Mouse (Mus musculus) embryonic stem cell, embryonic (primary cell): Measurements from ENCODE around the gene Zbtb48.

ENCODE experiments used
- CTCF ChIA-PET, 4 experiments: fragments of 300-600 bp in 2 of 4; fragments of 350-600 bp in 2 of 4; sonication (Branson Sonifier 250); formaldehyde crosslinking; loops; one replicate each; lab custom pipeline; 2022; ENCODE audit warnings: inconsistent platforms in 2 of 4; lab: Charles Lee
- POLR2A ChIA-PET, 4 experiments: fragments of 300-600 bp in 2 of 4; fragments of 350-600 bp in 2 of 4; sonication (Branson Sonifier 250); formaldehyde crosslinking; loops; one replicate each; lab custom pipeline; 2022; ENCODE audit warnings: antibody characterized with exemption in 4 of 4, inconsistent platforms in 1 of 4; lab: Charles Lee

The Zbtb48 gene

GRCm38 (mm10) chr4:152000906-152001305, 26.6 kb downstream of the Zbtb48 start:
- CTCF ChIA-PET, result interaction anchor here in 2 of 4 experiments (0.6 to 1.8 kb wide), 2 partner anchors 12 to 211 kb away, joined by 3 to 5 read pairs; partner anchors contain the start of gene Thap3 (in 1 of the 2)
- POLR2A ChIA-PET, result interaction anchor here in 2 of 4 experiments (0.6 to 3.3 kb wide), 4 partner anchors 8 to 340 kb away, joined by 3 to 17 read pairs (median 8); partner anchors contain the start of gene Klhl21 (in 2 of the 2)

- CTCF ChIA-PET, result interaction anchor here in 3 of 4 experiments (0.6 to 1.0 kb wide), 4 partner anchors 10 to 1776 kb away, joined by 3 read pairs; no protein-coding TSS in a partner anchor
- POLR2A ChIA-PET, result interaction anchor here in 2 of 4 experiments (1.1 to 3.3 kb wide), 4 partner anchors 9 to 29 kb away, joined by 3 to 17 read pairs (median 9); partner anchors contain the start of gene Klhl21 (in 2 of the 2)
These were observed 28.0 kb downstream of the Zbtb48 start for GRCm38 (mm10) chr4:151999481-151999880.

- CTCF ChIA-PET, result interaction anchor here in 1 of 4 experiments (0.6 kb wide), 1 partner anchor 140 kb away, joined by 3 read pairs; no protein-coding TSS in a partner anchor
- POLR2A ChIA-PET, result interaction anchor here in 2 of 4 experiments (1.0 to 4.8 kb wide), 4 partner anchors 10 to 16 kb away, joined by 3 to 45 read pairs (median 14); partner anchors contain the start of gene Klhl21 (in 2 of the 2)
These were observed 29.8 kb downstream of the Zbtb48 start for GRCm38 (mm10) chr4:151997701-151998100.

- CTCF ChIA-PET, result interaction anchor here (0.7 to 1.6 kb wide), 17 partner anchors 9 to 157 kb away, joined by 3 to 14 read pairs (median 4); partner anchors contain the start of genes Klhl21 (in 2 of the 4), Dnajc11 (in 1 of the 4) and Nol9 (in 1 of the 4)
These were observed 30.6 kb downstream of the Zbtb48 start for GRCm38 (mm10) chr4:151996951-151997222.

GRCm38 (mm10) chr4:151996173-151996950, 31.1 kb downstream of the Zbtb48 start, which contains the start of gene Phf13:
TSS of gene Phf13 (minus strand) at chr4:151996258.
- ChIA-PET POLR2A (interaction anchor here in 3 of 4 experiments (0.6 to 4.8 kb wide), 50 partner anchors 8 to 1934 kb away, joined by 3 to 45 read pairs (median 4); partner anchors contain the start of genes Klhl21 (in 3 of the 3), Zbtb48 (in 2 of the 3) and Rpl22 (in 1 of the 3)), CTCF (interaction anchor here (0.5 to 1.6 kb wide), 30 partner anchors 10 to 1630 kb away, joined by 3 to 14 read pairs (median 4); partner anchors contain the start of genes Dnajc11 (in 2 of the 4), Klhl21 (in 2 of the 4) and Nol9 (in 2 of the 4))

More at GRCm38 (mm10) chr4:151996951-151997222, 30.6 kb downstream of the Zbtb48 start:
- POLR2A ChIA-PET, result interaction anchor here in 3 of 4 experiments (0.6 to 4.8 kb wide), 29 partner anchors 9 to 1319 kb away, joined by 3 to 45 read pairs (median 4); partner anchors contain the start of genes Klhl21 (in 3 of the 3), Zbtb48 (in 2 of the 3) and Rpl22 (in 1 of the 3)

- ChIA-PET CTCF (interaction anchor here (0.5 to 1.6 kb wide), 22 partner anchors 10 to 899 kb away, joined by 3 to 14 read pairs (median 4); partner anchors contain the start of genes Klhl21 (in 2 of the 4), Nol9 (in 2 of the 4) and Dnajc11 (in 1 of the 4)), POLR2A (interaction anchor here in 3 of 4 experiments (0.6 to 4.8 kb wide), 32 partner anchors 8 to 887 kb away, joined by 3 to 45 read pairs (median 4); partner anchors contain the start of genes Klhl21 (in 3 of the 3) and Zbtb48 (in 2 of the 3))
These were observed 31.9 kb downstream of the Zbtb48 start for GRCm38 (mm10) chr4:151995371-151996172.

- POLR2A ChIA-PET, result interaction anchor here in 2 of 4 experiments (0.8 to 4.8 kb wide), 6 partner anchors 11 to 28 kb away, joined by 3 to 45 read pairs (median 3); partner anchors contain the start of gene Klhl21 (in 2 of the 2)
These were observed 33.0 kb downstream of the Zbtb48 start for GRCm38 (mm10) chr4:151994228-151995171.

GRCm38 (mm10) chr4:151993035-151993434, 34.4 kb downstream of the Zbtb48 start:
- CTCF ChIA-PET, result interaction anchor here in 3 of 4 experiments (0.7 to 1.5 kb wide), 4 partner anchors 12 to 161 kb away, joined by 3 to 6 read pairs (median 3); no protein-coding TSS in a partner anchor
- POLR2A ChIA-PET, result interaction anchor here in 2 of 4 experiments (0.6 to 5.3 kb wide), 9 partner anchors 10 to 146 kb away, joined by 3 to 45 read pairs (median 4); partner anchors contain the start of gene Klhl21 (in 2 of the 2)

More at GRCm38 (mm10) chr4:151994228-151995171, 33.0 kb downstream of the Zbtb48 start:
- CTCF ChIA-PET, result interaction anchor here (0.5 to 1.5 kb wide), 8 partner anchors 14 to 1300 kb away, joined by 3 to 4 read pairs (median 3); partner anchors contain the start of genes Klhl21 (in 1 of the 4) and Tas1r1 (in 1 of the 4)

- POLR2A ChIA-PET, result interaction anchor here in 2 of 4 experiments (0.6 to 5.3 kb wide), 9 partner anchors 9 to 1950 kb away, joined by 3 to 42 read pairs (median 4); partner anchors contain the start of gene Klhl21 (in 2 of the 2)
- CTCF ChIA-PET, result interaction anchor here in 1 of 4 experiments (1.2 to 1.5 kb wide), 2 partner anchors 12 to 15 kb away, joined by 4 to 6 read pairs; no protein-coding TSS in a partner anchor
These were observed 35.4 kb downstream of the Zbtb48 start for GRCm38 (mm10) chr4:151992091-151992490.

- ChIA-PET POLR2A (interaction anchor here in 3 of 4 experiments (0.6 to 5.3 kb wide), 18 partner anchors 8 to 488 kb away, joined by 3 to 42 read pairs (median 4); partner anchors contain the start of genes Klhl21 (in 3 of the 3), Nol9 (in 2 of the 3), Tas1r1 (in 2 of the 3) and Zbtb48 (in 2 of the 3)), CTCF (interaction anchor here (0.5 to 2.5 kb wide), 18 partner anchors 8 to 199 kb away, joined by 3 to 13 read pairs (median 4); partner anchors contain the start of gene Nol9 (in 2 of the 4))
These were observed 38.4 kb downstream of the Zbtb48 start for GRCm38 (mm10) chr4:151989110-151989488.

- CTCF ChIA-PET, result interaction anchor here (0.5 to 2.5 kb wide), 18 partner anchors 8 to 199 kb away, joined by 3 to 13 read pairs (median 4); partner anchors contain the start of gene Nol9 (in 2 of the 4)
- POLR2A ChIA-PET, result interaction anchor here in 3 of 4 experiments (0.6 to 5.3 kb wide), 19 partner anchors 8 to 323 kb away, joined by 3 to 42 read pairs (median 4); partner anchors contain the start of genes Klhl21 (in 3 of the 3), Nol9 (in 2 of the 3), Tas1r1 (in 2 of the 3) and Zbtb48 (in 2 of the 3)
These were observed 38.9 kb downstream of the Zbtb48 start, which contains the start of gene Thap3 for GRCm38 (mm10) chr4:151988342-151989109. TSS of gene Thap3 (minus strand) at chr4:151988997.

- ChIA-PET POLR2A (interaction anchor here in 3 of 4 experiments (0.7 to 5.3 kb wide), 10 partner anchors 8 to 337 kb away, joined by 3 to 42 read pairs (median 4); partner anchors contain the start of genes Klhl21 (in 2 of the 3), Phf13 (in 1 of the 3) and Rpl22 (in 1 of the 3)), CTCF (interaction anchor here in 1 of 4 experiments (0.6 to 1.1 kb wide), 2 partner anchors 15 to 68 kb away, joined by 3 read pairs; no protein-coding TSS in a partner anchor)
These were observed 39.5 kb downstream of the Zbtb48 start for GRCm38 (mm10) chr4:151988014-151988341.

GRCm38 (mm10) chr4:151986650-151987049, 40.8 kb downstream of the Zbtb48 start:
- POLR2A ChIA-PET, result interaction anchor here in 2 of 4 experiments (0.8 to 1.9 kb wide), 8 partner anchors 13 to 115 kb away, joined by 3 to 7 read pairs (median 4); partner anchors contain the start of genes Klhl21 (in 1 of the 2) and Zbtb48 (in 1 of the 2)
- CTCF ChIA-PET, result interaction anchor here in 3 of 4 experiments (0.6 to 2.6 kb wide), 10 partner anchors 9 to 857 kb away, joined by 3 to 8 read pairs (median 4); partner anchors contain the start of gene Dnajc11 (in 1 of the 3)

GRCm38 (mm10) chr4:151985886-151986285, 41.6 kb downstream of the Zbtb48 start:
- POLR2A ChIA-PET, result interaction anchor here in 3 of 4 experiments (0.6 to 1.7 kb wide), 6 partner anchors 12 to 103 kb away, joined by 3 to 7 read pairs (median 4); partner anchors contain the start of genes Klhl21 (in 2 of the 3) and Zbtb48 (in 1 of the 3)
- CTCF ChIA-PET, result interaction anchor here in 3 of 4 experiments (0.6 to 2.6 kb wide), 8 partner anchors 8 to 168 kb away, joined by 3 to 8 read pairs (median 4); partner anchors contain the start of gene Dnajc11 (in 1 of the 3)
